Mouse (Mus musculus) kidney, postnatal 36 days (tissue): ENCODE results near the gene Luc7l2.

Experiments
- DNase-seq, 2 experiments: peaks; one replicate each; pipeline ENCODE4 v3.0.0; 2021 to 2022; ENCODE audit warnings: mixed read lengths in 2 of 2

Luc7l2 gene

GRCm38 (mm10) chr6:38580112-38580857, 29.2 kb downstream of the Luc7l2 start:
- DNase-seq = no peak

DNA sequence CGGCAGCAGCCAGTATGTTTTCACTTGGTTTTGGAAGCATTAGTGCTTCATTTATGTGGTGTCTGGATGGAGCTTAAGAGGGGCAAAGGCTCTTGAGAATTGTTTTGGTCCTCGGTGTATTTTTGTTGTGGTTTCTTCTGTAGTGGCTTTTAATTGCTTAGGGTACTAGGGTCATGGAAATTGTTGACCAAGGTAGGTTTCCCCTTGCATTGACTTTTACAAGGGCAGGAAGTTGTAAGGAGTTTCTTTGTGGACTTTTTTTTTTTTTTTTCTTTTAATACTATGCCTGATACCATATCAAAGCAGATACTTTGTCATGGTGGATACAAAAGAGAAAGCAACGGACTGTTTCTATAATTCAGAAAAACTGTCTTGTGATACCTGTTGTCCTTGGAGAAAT, 30.6 kb downstream of the Luc7l2 start:
- DNase-seq = no peak

DNA sequence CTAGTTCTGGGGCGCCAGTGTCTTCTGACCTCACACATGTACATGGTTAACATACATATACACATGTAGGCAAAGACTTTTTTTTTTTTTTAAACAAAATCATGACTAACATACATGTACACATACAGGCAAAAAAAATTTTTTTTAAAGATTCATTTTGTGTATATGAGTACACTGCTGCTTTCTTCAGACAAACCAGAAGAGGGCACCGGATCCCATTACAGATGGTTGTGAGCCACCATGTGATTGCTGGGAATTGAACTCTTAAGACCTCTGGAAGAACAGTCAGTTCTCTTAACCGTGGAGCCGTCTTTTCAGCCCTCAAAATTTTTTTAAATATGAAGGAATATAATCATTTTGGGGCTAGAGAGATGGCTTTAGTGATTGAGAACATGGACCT, 46.3 kb downstream of the Luc7l2 start:
- DNase-seq = peak; percentile 5 to 20

- DNase-seq = peak in 1 of 2 experiments; percentile 9
Observed at GRCm38 (mm10) chr6:38609892-38610291, 58.8 kb downstream of the Luc7l2 start.

DNA sequence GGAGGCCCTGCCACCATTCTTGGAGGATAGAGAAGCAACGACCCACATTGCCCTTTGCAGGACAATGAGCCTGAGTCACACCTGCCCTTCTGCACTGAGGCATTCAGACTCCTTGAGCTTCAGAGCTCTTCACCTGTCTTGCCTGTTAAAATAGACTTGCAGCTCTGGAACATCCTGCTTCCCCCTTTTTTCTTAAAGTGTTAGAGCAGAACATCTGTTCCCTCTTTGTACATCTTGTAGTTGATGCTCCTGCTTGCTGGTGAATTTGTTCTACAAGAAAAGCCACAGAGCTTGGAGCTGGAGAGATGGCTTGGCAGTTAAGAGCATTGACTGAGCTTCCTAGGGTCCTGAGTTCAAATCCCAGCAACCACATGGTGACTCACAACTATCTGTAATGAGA, 71.3 kb downstream of the Luc7l2 start:
- DNase-seq = no peak

DNA sequence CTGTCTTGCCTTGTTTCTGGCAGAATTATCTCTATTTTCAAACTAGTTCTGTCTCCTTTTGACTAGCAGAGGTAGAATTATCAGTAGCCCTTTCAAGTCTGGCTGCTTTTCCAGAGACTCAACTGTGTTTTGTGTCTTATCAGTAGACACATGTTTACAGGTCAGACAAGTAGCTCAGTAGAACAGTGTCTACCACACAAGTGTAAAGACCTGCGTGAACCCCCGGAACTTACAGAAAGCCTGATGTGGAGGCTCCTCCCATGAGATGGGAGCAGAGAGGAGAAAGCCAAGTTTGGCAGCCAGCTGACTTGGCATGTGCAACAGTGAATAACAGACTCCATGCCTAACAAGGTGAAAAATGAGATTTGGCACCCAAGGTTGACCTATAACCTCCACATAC, 72.3 kb downstream of the Luc7l2 start:
- no peak for DNase-seq

DNA sequence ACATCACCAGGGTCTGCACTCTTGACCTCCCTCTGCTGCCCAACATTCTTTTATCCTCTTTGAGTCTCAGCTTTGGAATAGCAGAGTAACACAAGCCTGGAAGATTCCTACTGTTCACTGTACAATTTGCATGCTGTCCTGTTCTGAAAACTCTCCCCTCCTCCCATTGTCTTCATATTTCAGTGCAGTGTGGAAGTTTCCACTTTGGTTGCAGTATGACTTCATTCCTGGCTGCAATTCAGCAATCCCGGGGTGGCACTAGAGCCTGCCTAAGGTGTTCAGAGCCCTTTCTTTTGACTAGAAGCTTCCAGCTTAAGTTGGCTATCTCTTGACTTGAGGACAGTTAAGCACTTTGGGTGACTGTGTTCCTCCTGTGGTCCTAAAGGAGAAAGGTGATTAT, 73.3 kb downstream of the Luc7l2 start:
- peak; percentile 8 to 34 for DNase-seq

- DNase-seq = no peak
Observed at GRCm38 (mm10) chr6:38626086-38626485, 75.0 kb downstream of the Luc7l2 start.

- DNase-seq = no peak
Observed at GRCm38 (mm10) chr6:38627081-38627480, 75.9 kb downstream of the Luc7l2 start.

GRCm38 (mm10) chr6:38627486-38627885, 76.4 kb downstream of the Luc7l2 start:
- no peak for DNase-seq

GRCm38 (mm10) chr6:38629556-38629955, 78.4 kb downstream of the Luc7l2 start:
- no peak for DNase-seq

DNA sequence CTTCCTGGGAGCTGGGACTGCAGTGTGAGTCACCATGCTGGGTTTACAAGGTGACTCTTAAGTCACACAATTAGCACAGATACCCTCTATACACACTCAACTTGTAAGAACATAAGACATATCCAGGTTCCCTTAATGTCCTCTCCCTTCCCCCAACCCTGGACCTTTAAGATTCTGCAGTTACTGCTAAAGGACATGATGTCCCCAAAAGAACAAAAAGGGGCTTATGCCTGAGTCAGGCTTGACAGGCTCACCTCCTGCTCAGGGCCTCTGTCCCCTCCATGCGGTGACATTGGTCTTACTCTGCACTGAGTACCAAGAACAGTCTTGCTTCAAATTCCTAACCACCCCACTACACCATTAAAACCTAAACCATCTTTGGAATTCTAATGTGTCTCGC, 81.7 kb downstream of the Luc7l2 start:
- DNase-seq = no peak

DNA sequence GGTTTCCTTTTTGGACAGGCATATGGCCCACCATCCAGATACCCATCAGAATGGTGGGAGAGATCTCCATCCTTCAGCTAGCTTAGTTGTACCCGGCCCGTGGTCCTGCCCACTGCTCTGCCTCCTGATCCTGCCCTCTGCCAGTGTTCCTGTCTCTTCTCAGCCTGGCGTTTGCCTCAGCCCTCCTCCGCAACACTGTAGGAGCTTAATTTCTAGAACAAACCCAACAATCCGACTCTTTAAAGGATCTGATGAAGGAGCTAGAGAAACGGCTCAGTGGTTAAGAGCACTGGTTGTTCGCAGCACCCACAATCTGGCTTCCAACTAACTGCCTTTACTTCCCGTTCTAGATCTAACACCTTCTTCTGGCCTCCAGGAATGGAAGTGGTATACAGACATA, 83.3 kb downstream of the Luc7l2 start:
- no peak for DNase-seq

GRCm38 (mm10) chr6:38635941-38636851, 85.1 kb downstream of the Luc7l2 start:
- DNase-seq = peak; percentile 47 to 73

- peak; percentile 77 for DNase-seq
Observed at GRCm38 (mm10) chr6:38636852-38637618, 85.9 kb downstream of the Luc7l2 start, which contains the start of gene Klrg2. Gene Klrg2 (minus strand): TSS chr6:38637242.

DNA sequence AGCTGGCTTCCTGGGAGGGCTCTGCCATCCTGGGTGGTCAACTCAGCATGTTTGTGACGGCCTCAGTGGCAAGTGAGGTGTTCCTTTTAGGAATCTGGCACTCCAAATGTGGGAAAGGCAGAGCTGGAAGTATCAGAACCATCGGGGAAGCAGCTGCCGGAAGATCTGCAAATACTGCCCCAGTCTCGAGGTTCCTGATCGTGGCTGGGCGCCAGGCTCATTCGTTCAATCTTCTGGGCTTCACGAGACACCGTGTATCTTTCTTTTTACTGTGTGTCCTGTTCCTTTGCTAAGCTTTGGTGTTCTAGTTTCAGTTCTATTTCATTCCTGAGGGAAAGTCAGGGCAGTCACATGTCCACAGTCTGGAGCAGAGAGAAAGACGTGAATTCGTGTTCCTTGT, 89.3 kb downstream of the Luc7l2 start:
- peak; percentile 22 to 44 for DNase-seq

GRCm38 (mm10) chr6:38641228-38641627, 90.1 kb downstream of the Luc7l2 start:
- DNase-seq = no peak

DNA sequence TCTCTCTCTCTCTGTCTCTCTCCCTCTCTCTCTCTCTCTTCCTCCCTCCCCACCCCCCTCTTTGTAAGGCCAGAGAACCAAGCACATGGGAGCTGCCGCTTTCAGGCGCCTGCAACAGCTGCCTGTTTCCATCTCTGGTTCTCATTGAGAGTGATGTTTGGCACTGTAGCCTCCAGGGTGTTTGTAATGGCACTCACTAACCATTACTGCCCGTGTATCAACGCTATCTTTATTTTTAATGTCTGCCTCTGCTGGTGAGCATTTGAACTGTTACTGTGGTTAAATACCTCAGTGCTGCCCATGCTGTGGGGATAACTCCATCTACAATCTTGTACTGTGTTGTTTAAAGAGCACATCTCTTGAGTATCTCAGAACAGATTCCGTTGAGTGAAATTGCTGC, 90.5 kb downstream of the Luc7l2 start:
- no peak for DNase-seq

DNA sequence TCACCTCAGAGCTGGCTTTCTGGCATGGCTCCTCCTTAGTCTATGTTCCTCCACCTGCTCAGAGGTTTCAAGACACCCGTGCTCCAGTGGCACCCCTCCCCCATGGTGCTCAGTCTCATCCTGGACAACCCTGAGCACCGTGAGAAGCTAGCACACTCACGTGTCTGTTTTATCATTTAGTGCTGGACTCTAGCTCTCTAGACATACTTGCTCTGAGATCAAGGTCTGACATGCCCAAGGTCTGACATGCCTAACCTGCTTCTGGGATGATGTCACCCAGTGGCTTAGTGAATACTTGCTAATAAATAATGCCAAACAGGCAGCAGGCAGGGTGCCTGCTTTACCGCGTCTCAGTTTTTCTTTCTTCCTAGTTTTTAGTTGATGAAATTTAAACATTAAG, 91.5 kb downstream of the Luc7l2 start:
- peak in 1 of 2 experiments; percentile 17 for DNase-seq

DNA sequence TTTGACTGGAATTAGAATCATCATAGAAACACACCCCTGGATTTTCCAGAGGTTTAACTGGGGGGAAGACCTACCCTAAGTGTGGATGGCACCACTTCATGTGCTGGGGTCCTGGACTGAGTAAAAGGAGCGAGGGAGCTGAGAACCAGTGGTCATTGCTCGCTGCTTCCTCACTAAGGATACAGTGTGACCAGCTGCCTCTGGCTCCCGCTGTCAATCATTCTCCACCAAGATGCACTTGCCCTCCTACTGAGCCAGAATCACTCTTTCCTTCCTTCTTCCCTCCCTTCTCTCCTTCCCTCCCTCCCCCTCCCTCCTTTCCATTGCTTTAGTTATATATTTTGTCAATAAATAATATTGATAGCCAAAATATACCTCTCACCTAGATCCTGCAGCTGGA, 91.9 kb downstream of the Luc7l2 start:
- DNase-seq = no peak

DNA sequence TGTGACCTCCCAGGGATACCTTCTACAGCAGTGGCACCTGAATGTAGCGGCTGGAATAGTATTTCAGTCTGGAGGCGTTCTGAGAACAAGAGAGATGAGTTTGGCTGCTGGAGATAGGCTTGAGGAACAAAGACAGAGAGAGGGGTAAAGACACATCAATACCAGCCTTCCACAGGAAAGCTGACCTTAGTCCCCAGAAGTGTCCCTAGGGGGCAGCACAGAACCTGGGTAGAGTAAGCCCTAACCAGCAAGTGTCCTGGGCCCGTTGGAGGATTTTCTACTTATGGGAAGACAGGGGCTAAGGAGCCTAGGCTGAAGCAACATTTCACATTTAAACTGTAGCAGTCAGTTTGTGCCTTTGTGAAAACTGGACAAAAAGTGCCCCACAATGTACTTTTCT, 98.4 kb downstream of the Luc7l2 start:
- peak in 1 of 2 experiments; percentile 54 for DNase-seq

GRCm38 (mm10) chr6:38650263-38650937, 99.3 kb downstream of the Luc7l2 start:
- DNase-seq = peak; percentile 54 to 82
